Mouse (Mus musculus) embryo, embryonic 10 days (tissue): Measurements from ENCODE around the gene Rhbdf1.
A peak's percentile ranks its signal among the peaks of the same experiment; 100 is the strongest.

ENCODE experiments used
- DNase-seq: peaks from one replicate; pipeline ENCODE4 v3.0.0-alpha.2; 2015; ENCODE audit warnings: low spot score

Rhbdf1 gene

DNA sequence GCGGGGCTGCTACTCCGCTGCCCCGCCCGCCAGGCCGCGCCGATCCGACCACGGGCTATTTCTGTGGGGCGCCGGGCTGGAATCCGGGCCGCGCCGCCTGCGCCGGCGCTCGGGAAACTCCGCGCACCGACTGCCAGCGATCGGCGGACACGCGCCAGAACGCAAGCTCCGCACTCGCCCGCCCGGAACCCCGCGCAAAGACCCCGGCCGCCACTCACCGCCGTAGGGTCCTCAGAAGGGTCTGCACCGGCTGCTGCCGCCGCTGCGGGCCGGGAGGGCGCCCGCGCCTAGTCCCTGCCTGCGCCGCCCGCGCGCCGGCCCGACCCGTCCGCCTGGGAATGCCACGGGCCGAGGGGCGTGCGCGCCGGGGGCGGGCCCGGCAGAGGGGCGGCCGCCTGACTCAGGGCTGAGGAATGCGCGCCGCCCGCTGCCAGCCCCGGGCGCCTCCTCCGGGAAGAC lies at the start of gene Rhbdf1:
Rhbdf1 (minus strand) TSS at position 350 of the 459 bp plus-strand sequence.
- DNase-seq = peak; percentile 66

DNA sequence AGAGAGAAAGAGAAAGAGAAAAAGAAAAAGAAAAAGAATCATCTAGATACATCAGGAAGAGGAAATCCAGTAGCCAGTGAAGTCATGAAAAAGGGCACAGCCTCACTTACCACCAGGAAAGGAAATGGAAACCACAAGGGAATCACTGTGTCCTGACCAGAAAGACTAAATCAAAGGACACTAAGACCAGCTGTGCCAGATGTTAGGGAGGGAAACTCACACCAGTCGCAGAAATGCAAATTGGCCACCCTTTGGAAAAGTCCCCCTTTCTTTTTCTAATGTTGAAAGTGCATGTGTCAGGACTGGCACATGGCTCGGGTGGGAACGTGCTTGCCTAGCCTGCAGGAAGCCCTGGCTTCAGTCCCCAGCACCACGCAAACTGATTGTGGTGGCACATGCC lies 49.1 kb upstream of the Rhbdf1 start:
- no peak for DNase-seq

DNA sequence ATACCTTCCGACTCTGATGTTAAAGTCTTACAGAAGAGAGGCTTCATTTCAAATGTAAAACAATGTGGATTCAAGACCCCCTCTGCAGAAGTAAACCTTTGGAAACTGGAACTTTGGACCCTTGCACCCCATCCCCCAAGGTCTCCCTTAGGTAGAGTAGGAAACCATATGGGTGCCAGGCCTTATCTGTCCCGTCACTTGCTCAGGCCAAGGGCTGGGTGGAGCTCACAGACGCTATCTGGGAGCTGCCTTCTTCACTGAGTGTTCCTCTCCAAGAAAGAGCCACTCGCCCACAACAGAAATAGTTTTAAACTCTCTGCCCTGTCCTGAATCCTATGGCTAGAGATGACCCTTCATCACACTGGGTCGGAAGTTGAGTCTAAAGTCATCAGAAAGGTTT lies 46.9 kb upstream of the Rhbdf1 start:
- peak; percentile 27 for DNase-seq

DNA sequence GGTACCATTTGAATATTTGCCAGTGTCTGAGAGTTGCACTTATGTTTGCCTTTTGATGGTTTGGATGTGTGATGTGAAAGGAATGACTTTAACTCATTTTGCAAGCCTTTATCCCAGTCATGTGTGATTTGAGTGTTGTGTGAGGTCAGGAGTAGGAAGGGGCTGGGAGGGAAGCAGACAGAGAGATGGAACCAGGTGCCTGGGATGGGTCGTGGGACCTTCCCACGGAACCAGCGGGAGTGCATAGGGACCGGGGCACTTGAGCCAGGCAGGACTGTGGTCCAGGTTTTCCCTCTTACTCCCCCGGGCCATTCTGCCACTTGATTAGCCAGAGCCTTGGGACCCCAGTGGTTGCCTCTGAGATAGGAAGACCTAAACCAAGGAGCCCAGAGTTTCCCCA lies 45.9 kb upstream of the Rhbdf1 start:
- DNase-seq = peak; percentile 24

DNA sequence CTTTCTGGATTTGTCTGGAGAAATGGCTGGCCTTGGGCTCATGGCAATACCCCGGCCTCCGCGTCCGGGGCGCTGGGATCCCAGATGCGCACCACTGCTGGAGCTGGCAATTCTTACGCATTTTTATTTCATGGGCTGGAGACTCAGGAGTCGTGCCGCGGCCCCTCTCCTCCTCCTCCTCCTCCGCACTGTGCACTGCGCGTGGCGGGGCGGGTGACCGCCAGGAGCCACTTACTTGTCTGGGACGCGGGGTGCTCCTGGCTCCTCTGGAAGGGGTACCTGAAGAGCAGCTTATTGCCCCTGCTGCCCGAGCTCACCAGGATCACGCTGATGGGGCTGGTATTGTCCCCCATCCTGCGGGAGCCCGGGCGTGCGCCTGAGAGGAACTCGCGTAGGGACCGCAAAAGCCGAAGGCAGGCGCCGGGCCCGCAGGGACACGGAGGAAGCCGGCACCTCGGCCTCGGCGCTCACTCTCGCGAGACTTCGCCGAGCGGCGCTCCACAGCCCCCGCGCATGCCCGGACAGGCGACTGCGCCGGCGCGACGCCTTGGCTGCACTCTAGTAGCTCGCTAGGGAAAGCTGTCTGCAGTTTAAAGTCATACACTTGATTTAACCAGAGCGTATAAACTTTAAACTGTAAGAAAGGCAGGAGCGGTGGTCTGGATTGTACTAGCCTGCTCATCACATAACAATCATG lies 45.2 kb upstream of the Rhbdf1 start, which contains the start of gene Nprl3:
Nprl3 (minus strand) TSS at position 520 of the 697 bp plus-strand sequence.
- peak; percentile 96 for DNase-seq

DNA sequence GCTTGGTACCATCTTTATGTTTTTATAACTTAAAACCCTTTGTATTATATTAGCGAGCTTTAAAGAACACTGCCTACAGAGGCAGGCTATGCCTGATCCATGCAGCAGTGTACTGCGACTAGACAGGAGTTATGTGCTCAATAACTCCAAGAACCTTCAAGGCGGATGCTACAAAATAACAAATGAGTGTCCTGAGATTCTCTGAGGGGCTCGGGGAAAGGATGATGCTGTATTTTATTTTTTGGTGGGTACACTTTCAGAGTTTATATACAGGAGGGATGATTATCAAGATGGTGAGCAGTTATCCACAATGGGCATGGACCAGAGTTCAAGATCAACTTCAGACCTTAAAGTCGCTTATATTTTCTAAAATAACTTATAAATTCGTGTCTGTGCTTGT lies 44.7 kb upstream of the Rhbdf1 start:
- DNase-seq = no peak

DNA sequence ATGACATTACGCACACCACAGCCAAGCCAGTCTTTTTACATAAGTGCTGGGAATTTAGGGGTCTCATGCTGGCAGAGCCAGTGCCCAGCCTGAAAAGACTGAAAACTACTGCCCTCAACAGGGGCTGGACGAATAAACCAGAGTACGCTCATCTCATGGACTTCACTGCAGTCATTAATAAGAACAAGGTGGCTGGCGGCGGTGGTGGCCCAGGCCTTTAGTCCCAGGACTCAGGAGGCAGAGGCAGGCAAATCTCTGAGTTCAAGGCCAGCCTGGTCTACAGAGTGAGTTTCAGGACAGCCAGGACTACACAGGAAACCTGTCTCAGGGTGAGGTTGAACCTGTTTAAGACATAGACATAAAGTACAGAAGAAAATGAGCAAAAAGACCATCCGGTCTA lies 44.1 kb upstream of the Rhbdf1 start:
- DNase-seq = no peak

DNA sequence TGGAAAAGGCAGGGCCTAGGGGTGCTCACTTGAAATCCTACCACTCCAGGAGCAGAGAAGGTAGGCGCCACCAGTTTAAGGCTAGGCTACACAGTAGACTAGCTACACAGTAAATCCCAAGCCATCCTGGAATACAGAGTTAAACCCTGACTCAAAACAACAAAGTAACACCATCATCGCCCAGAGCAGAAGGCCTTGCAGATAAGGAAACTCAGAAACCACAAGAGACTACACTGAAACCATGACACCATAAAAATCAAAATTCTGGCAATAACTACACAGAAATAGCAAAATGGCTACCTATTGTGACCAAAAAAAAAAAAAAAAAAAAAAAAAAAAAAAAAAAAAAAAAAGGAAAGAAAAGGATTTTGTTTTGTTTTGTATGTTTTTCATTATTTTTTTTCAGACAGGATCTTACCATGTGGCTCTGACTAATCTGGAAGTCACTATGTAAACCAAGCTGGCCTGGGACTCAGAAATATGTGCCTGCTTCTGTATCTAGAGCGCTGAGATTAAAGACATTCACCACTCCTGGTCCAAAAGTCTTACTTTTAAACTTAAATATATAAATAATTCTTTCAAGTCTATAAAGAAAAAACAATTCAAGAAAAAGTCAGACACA lies 43.1 kb upstream of the Rhbdf1 start:
- no peak for DNase-seq

DNA sequence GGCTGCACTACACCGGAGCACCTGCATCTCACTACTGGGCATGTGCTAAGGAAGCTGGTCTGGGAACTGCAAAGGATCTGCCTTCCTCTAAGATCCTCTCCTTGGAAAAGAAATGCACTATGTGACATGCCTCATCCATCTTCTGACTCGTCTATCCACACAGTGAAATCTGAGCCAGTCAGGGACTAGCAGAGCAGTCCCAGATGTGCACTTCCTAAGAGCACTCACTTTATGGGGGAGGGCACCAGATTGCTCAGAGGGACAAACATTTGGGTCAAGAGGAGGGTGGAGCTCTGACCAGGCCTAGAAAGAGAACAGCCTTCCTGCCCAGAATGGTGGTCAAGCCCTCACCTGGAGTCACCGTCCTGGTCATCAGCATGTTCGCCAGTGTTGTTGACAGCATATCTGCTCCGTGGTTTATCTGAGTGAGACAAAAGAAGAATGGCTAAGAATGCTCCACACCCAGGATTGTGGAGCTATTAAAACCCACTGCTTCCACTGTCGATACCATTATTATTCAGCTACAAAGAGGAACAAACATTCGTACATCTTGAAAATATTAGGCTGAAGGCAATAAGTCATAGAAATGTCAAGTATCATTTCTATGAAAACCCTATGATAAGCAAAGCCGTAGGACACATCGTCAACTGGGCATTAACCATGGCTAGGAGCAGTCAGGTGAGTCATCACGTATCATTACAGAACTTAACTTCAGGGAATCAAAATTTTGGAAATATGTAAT lies 40.7 kb upstream of the Rhbdf1 start:
- DNase-seq = peak; percentile 73

DNA sequence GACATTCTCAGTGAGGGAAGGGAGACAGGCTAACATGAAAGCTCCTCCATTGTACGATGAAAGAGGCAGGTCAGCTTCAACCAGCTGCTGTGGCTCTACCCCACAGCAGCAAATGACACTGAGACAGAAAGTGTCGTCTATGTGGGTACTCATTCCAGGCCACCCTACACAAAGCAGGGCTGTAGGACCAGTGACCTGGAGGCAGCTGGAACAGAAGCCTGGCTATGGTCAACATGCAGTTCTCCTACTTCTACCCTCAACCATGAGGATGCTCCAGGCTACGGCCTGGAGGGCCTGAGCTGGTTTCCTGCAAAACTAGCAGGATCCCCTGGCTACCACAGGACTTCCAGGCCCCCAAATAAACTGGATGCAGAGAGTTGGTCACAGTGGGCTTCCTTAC lies 34.5 kb upstream of the Rhbdf1 start:
- no peak for DNase-seq

DNA sequence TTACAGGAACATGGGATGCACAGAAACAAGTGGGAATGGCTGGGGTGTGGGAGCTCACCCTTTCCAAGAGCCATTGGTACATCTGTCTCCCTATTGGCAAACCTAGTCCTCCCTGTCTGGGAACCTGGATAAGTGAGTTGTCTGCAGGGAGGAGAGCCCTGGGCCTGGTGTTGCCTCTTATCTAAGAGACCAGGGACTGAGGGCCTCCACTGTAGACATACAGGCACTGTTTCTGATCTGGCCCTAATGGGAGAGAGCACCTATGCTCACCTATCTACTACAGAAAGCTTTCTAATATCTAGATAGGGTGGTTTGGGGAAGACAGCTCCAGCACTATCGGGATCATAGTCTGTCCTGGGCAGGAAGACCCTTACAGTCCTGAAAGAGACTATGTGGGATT lies 34.0 kb upstream of the Rhbdf1 start:
- DNase-seq = no peak

DNA sequence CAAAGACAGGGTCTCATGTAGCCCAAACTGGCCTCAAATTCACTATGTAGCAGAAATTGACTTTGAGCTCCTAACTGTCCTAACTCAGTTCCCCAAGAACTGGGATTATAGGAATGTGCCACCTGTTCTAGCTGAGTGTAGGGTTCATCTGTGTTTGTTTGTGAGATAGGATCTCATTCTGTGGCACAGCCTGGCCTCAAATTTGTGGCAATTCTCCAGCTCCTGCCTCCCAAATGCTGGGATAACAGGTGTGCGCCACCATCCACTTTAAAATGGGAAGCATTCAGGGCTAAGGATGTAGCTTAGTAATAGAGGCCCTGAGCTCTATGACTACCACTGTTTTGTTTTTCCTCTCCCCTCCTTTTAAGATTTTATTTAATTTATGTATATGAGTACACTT lies 31.0 kb upstream of the Rhbdf1 start:
- no peak for DNase-seq

DNA sequence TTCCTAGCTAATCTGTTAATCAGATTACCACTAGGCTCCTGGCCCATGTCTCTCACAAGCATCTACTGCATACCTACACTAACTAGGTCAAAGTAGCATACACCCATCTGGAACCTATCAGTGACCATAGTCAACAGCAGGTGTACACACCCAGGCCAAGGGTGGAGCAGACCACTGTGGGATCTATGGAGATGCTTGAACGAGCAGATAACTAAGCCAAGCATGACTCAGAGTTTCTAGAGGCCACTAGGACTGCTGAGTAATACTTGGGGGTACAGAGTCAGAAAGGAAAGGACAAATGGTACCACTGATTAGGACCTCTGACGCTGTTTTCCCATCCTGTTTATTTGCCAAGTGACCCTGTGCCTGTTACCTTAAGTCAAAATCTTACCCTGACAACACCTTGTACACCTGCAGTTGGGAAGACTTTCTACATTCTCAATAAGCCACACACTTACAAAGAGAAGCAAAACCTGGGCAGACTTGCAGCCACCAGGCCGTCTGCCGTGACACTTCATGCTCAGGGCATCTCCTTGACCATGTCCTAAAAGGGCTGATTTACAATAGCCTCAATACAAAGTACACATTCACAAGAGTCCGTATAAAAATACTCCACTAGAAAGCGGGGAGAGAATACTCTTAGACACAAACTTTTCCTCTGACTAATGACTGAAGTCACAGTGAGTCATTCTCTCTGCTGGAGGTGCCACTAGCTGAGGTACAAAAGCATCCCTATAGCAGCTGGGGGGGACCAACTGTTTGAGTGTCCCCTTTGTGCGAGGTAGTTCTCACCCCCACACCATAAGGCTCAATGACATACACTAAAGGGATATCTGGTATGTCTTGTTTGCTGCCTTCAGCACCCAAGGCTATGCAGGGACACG lies 29.0 kb upstream of the Rhbdf1 start:
- DNase-seq = no peak

DNA sequence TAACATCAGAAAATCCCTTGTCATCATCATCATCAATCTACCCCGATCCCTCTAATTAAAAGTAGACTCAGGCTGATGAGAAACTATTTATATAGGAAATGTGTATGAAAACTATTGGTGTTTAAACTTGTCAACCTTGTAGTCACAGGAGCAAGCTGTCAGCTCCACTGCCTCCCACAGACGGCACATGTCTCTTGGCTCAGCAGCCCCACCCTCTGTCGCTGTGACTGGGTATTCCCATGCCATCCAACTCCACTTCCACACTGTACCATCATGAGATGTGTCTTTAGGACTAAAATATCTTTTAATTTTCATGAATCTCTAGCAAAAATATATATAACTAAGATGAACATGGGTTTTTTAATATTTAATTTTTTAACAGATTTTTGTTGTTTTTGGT lies 26.2 kb upstream of the Rhbdf1 start:
- DNase-seq = no peak

DNA sequence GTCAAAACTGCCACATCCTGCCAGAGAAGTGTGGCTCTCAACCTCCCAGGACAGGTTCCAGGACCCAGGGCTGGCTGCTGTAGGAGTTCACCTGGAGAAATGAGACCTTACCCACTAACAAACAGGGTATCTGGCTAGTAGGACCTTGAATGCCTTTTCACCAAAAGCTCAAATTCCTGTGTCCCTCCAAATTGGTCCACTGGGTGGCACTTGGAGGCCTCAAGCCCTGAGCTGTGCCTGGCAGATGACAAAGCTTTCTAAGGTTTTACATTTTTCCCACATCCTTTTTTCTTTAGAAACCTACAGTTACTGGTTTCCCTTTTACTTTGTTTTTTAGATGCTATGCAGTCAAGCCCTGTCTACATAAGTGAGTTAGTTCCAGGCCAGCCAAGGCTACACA lies 25.0 kb upstream of the Rhbdf1 start:
- no peak for DNase-seq

DNA sequence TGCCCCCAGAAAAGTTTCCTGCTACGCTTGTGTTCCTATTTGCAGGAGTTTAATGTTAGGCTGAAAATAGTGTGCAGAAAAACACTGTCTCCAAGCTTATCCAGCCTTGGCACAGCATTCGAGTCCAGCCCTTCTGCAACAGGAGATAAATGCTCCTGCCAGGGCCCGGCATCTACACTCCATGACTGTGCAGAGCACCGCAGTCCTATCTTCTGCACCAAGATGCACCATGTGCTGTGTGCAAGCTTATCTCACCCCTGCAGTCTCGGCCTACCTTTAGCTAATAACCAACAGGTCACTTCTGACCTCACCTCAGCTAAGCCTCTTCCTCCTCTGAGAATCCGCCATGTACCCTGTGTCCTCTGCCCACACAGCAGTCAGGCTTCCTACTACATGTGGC lies 23.5 kb upstream of the Rhbdf1 start:
- DNase-seq = peak; percentile 34

DNA sequence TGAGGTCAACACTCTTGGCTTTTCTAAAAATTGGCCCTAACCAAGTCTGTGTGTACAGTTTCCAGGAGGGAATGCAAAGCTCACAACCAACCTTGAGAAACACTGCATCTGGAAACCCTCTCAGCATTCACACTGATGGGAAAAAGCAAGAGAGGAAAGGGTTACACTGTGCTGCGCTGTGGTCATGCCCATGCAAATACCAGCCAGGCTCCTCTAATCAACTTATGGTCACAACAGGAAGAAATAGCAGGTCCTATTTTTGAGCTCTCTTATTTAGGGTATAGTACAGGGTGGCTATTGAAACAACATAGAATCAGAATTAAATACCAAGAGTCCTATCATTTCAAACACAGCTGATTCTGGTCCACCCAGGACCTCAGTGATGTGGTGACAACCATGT lies 22.5 kb upstream of the Rhbdf1 start:
- no peak for DNase-seq

DNA sequence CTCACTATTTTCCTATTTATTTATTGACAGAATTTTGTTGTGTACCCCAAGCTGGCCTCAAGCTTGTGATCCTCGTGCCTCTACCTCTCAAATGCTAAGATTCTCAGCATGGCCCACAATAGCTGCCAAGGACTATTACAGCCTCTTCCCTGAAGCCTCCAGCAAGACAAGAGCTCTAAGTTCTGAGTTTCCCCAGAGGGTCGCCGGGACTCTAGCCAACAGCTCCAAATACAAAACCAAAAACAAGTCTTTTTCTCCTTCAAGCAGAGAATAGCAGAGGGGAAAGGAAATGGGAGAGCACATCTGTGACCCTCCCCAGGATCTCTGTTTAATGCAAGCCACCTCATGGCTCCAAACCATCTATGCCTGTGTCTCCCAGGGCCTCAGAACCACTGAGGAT lies 22.0 kb upstream of the Rhbdf1 start:
- no peak for DNase-seq

DNA sequence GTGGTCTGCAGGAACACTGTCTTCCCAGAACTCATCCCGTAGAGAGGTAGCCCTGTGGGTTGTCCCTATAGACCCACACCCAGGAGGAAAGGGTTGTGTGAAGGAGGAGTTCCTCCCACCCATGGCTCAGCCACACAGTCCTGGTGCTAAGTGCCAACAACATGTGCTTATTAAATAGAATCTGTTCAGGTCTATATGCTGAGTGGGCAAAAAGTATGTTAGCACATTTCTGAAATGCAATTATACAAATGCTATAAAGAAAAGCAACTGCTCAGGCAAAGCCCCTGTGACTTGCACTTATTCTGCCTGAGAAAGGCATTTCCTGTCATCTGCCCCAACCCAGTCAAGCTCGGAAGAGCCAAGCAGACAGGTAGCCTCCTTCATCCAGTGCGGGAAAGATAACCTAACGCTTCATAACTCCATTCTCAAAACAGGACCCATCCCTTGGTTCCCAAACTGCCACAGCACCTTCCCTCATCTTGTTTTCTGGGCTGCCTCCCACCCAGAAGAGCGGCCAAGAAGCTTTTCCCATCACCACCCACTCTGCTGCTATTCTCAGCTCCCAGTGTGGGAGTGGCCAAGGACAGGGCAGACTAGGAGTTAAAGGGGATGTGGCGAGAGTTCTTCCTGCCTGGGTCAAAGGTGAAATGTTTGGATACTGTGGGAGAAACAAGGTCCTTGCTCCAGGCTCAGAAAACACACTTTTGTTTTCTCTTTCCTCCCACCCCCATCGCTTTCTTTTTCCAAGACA lies 21.3 kb upstream of the Rhbdf1 start:
- no peak for DNase-seq

DNA sequence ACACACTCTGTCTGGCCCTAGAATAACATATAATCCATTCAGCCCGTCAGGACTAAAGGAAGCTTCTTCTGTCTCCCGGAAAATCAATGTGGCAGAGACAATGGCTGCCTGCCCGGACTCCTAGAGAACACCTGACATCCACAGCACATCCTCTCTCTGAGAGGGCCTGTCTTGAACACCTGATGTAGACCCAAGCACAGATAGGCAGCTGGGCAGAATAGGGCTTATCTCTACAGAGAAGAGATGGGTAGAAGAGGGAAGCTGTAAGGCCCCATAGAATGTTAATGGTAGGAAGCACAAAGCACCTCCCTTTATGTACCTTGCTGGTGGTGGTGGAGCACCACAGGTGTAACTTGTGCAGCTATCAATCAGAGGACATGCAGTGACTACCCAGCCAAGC lies 20.1 kb upstream of the Rhbdf1 start:
- no peak for DNase-seq

DNA sequence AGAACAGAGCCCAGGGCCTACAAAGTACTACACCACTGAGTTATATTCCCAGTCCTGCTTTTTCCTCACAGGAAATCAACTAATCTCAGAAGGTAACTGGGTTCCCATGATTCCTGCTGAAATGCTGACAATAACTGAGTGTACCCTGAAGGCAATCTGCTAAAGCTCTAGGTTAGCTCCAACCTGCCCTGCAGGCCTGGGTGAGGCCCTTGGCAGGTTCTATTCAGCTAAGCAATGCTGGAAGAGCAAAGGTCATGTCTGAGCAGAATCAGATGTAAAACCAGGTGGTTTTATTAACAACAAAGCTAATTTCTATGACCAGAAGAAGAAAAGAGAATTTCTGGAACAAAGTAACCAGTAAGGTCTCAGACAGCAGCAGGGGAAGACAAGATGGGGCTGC lies 19.3 kb upstream of the Rhbdf1 start:
- no peak for DNase-seq
